Mouse (Mus musculus) urinary bladder, postnatal 4 days (tissue): ENCODE results near the gene Gm20498.

Experiments
- DNase-seq, 2 experiments: peaks; one replicate each; pipeline ENCODE4 v3.0.0; 2021 to 2022; ENCODE audit warnings: low spot score in 2 of 2

Gm20498 gene

GRCm38 (mm10) chr12:81332875-81333421 is 199.8 kb downstream of the Gm20498 start, which contains the start of gene Slc8a3:
Gene Slc8a3, minus strand, starts transcription at chr12:81333180.
- DNase-seq = no peak

GRCm38 (mm10) chr12:81331937-81332874 is 200.5 kb downstream of the Gm20498 start:
- no peak for DNase-seq

GRCm38 (mm10) chr12:81331046-81331638 is 201.6 kb downstream of the Gm20498 start:
- no peak for DNase-seq

- DNase-seq = no peak
Observed at GRCm38 (mm10) chr12:81324991-81325390, 207.7 kb downstream of the Gm20498 start.

- DNase-seq = no peak
Observed at GRCm38 (mm10) chr12:81324116-81324515, 208.6 kb downstream of the Gm20498 start.

- DNase-seq = no peak
Observed at GRCm38 (mm10) chr12:81321021-81321420, 211.7 kb downstream of the Gm20498 start.

GRCm38 (mm10) chr12:81317811-81318210 is 214.9 kb downstream of the Gm20498 start:
- no peak for DNase-seq

- DNase-seq = no peak
Observed at GRCm38 (mm10) chr12:81315953-81316352, 216.8 kb downstream of the Gm20498 start.
